Mouse (Mus musculus): ENCODE data around the gene 1700030J22Rik.

The 1700030J22Rik gene

GRCm38 (mm10) chr8:116978631-116979256, at the start of gene 1700030J22Rik:
1700030J22Rik (minus strand) TSS chr8:116978959.
- peak; percentile 99 for DNase-seq

GRCm38 (mm10) chr8:117027601-117028000, 48.8 kb upstream of the 1700030J22Rik start:
- no peak for DNase-seq

GRCm38 (mm10) chr8:117022297-117022993, 43.7 kb upstream of the 1700030J22Rik start:
- DNase-seq, result no peak

GRCm38 (mm10) chr8:117019323-117020275, 40.8 kb upstream of the 1700030J22Rik start:
- no peak for DNase-seq

GRCm38 (mm10) chr8:117017896-117018295, 39.1 kb upstream of the 1700030J22Rik start:
- DNase-seq, result no peak

- no peak for DNase-seq
Measured at GRCm38 (mm10) chr8:117017006-117017405, 38.2 kb upstream of the 1700030J22Rik start.

- no peak for DNase-seq
Measured at GRCm38 (mm10) chr8:117015670-117016069, 36.9 kb upstream of the 1700030J22Rik start.

- no peak for DNase-seq
Measured at GRCm38 (mm10) chr8:117011366-117011765, 32.6 kb upstream of the 1700030J22Rik start.

- no peak for DNase-seq
Measured at GRCm38 (mm10) chr8:116994016-116994716, 15.4 kb upstream of the 1700030J22Rik start.

GRCm38 (mm10) chr8:116993095-116993867, 14.5 kb upstream of the 1700030J22Rik start, which contains the start of gene Gcsh:
Gcsh (minus strand) TSS chr8:116993537.
- peak; percentile 98 for DNase-seq

- DNase-seq, result peak; percentile 47
Measured at GRCm38 (mm10) chr8:116992176-116992971, 13.6 kb upstream of the 1700030J22Rik start.

- DNase-seq, result no peak
Measured at GRCm38 (mm10) chr8:116991241-116991640, 12.5 kb upstream of the 1700030J22Rik start.

- no peak for DNase-seq
Measured at GRCm38 (mm10) chr8:116989842-116990241, 11.1 kb upstream of the 1700030J22Rik start.

GRCm38 (mm10) chr8:116980117-116980516, 1.4 kb upstream of the 1700030J22Rik start:
- peak; percentile 79 for DNase-seq

GRCm38 (mm10) chr8:116978052-116978451, 707 bp downstream of the 1700030J22Rik start:
- no peak for DNase-seq

- no peak for DNase-seq
Measured at GRCm38 (mm10) chr8:116975606-116976005, 3.2 kb downstream of the 1700030J22Rik start.

- no peak for DNase-seq
Measured at GRCm38 (mm10) chr8:116975066-116975465, 3.7 kb downstream of the 1700030J22Rik start.

GRCm38 (mm10) chr8:116969531-116969930, 9.2 kb downstream of the 1700030J22Rik start:
- DNase-seq, result no peak

GRCm38 (mm10) chr8:116954415-116954814, 24.3 kb downstream of the 1700030J22Rik start:
- no peak for DNase-seq

GRCm38 (mm10) chr8:116952428-116952827, 26.3 kb downstream of the 1700030J22Rik start:
- peak; percentile 85 for DNase-seq

- DNase-seq, result no peak
Measured at GRCm38 (mm10) chr8:116951778-116952177, 27.0 kb downstream of the 1700030J22Rik start.
